Mouse (Mus musculus) heart, adult 11 months (tissue): ENCODE measurements around the gene Scd1.
A peak's percentile ranks its signal among the peaks of the same experiment; 100 is the strongest.

ENCODE experiments used
- DNase-seq: peaks from one replicate; pipeline ENCODE4 v3.0.0; 2022

Scd1 gene

GRCm38 (mm10) chr19:44407341-44408222 lies at the start of gene Scd1:
Gene Scd1, minus strand, starts transcription at chr19:44407879.
- peak; percentile 98 for DNase-seq

- DNase-seq, result no peak
These were observed 47.7 kb upstream of the Scd1 start for GRCm38 (mm10) chr19:44455356-44455755.

GRCm38 (mm10) chr19:44454862-44455261 lies 47.2 kb upstream of the Scd1 start:
- no peak for DNase-seq

DNA sequence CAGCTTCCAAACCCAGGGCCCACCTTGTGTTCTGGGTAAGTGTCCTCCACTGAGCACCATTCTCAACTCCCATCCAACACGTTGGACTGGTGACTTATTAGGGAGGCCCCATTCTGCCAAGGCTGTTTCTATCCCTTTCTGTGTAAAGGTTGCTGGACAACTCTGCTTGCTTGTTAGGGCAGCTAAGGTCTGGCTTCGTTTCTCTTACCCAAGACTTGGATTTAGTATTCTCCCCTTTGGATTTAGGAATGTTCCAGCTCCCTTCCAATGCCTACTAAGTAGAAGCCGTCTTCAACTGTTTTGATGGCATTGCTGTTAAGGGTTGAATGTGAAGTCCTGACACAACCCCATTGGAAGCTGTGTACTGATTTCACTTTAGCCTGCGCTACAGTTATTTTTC lies 40.2 kb upstream of the Scd1 start:
- no peak for DNase-seq

GRCm38 (mm10) chr19:44445755-44446154 lies 38.1 kb upstream of the Scd1 start:
- peak; percentile 93 for DNase-seq

DNA sequence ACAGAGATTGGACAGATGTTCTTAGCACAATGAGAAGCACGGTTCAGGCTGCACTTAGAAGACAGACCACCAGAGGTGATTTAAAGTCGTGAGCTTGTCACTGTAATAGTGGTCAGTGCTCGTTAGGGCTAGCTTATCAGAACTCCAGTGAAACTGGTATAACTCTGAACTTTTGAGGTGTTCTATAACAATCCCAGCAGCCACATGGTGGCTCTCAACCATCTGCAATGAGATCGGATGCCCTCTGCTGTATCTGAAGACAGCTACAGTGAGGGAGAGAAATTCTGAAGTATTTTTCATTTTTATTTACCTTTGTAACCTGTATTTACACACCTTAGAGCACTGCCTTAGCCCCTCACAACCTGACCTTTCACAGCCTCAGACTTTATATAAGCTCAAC lies 31.6 kb upstream of the Scd1 start:
- DNase-seq, result no peak

DNA sequence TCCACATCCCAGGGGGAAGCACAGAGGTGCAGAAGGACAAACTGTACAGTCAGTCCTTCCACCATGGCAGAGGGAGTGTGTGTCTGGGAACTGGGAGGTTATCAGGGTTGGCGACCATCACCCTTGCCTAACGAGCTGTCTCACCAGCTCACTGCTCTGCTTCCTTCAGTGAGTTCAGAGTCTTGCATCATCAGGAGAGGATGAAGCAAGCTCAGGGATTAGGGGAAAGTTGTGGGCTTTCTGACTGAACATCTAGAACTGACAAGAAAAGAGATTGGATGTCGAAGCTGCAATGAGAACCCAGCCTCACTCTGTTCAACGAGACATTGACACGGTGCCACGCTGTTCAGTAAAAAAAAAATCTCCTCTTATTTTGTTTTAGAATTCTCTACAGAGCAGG lies 30.3 kb upstream of the Scd1 start:
- DNase-seq, result peak; percentile 66

GRCm38 (mm10) chr19:44432084-44432483 lies 24.4 kb upstream of the Scd1 start:
- no peak for DNase-seq

DNA sequence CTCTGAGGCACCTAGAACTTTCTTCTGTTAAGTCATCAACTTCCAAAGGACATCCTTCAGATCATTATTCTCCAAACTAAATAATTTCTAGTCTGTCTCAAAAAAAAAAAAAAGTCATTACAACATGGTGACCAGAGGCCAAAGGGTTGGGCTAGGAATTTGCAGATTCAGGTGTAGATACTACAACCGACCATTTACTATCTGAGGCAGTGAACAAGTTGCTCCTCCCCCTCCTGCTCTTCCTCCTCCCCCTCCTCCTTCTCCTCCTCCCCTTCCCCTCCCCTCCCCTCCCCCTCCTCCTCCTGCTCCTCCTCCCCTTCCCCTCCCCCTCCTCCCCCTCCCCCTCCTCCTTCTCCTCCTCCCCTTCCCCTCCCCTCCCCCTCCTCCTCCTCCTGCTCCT lies 20.0 kb upstream of the Scd1 start:
- DNase-seq, result no peak

DNA sequence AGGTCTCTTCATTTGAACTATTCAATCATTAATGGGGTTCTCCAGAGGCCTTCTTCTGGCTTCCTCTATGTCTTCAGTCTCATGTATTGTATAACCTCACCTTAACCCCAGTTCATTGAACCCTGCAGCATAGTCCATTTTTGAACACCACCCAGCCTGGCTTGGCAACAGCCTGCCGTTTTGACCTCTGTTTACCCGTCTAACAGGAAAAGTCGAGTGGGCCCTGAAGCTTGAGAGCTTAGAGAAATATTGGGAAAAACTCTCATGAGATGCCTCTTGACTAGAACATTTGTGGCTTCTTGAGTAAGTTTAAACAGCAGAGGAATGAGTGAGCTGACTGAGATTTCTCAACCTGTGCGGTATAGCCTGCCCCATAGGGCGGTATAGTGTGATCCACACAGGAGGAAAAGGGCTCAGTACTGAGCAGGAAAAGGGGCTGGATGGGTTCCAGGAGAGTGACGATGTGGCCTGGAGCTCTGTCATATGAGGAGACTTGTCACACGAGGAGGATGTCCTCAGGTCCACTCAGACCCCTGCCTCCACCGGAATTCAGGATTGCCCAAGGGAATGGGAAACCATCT lies 14.5 kb upstream of the Scd1 start:
- peak; percentile 95 for DNase-seq

GRCm38 (mm10) chr19:44419530-44419929 lies 11.9 kb upstream of the Scd1 start:
- DNase-seq, result no peak

DNA sequence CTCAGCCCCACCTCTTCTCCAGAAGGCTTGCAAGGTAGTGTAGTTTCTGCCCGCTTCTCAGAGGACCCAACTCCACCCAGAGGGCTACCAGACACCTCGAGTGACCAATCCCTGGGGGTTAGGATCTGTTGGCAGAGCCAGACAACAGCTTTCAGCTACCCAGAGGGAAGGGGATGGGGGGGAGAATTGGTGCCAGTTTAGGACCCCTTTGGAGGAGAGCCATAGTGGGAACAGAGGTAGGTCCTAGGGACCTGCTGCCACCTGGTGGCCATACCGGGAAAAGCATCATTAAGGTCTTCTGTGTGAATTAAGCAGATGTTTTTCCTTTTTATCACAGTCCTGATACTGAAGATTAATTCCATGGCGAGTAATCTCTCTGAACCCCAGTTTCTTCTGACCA lies 11.3 kb upstream of the Scd1 start:
- DNase-seq, result peak; percentile 92

DNA sequence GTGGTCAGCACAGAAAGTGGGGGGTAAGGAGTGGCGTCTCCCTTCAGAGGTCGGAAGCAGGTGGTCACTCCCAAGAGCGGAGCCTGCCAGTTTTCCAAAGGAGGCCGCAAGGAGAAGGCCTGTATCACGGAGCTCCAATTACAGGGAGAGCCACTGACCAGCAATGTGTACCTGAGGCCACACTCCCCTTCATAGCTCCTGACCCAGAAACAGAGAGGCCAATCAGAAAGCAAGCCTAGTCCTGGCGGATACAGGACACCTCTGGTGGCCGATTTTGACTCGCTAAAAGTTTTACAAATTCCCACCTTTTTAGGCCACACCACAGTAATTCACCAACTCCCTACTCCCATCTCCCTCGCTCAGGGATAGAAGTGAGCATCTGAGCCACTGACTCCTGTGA lies 10.9 kb upstream of the Scd1 start:
- DNase-seq, result peak; percentile 84

DNA sequence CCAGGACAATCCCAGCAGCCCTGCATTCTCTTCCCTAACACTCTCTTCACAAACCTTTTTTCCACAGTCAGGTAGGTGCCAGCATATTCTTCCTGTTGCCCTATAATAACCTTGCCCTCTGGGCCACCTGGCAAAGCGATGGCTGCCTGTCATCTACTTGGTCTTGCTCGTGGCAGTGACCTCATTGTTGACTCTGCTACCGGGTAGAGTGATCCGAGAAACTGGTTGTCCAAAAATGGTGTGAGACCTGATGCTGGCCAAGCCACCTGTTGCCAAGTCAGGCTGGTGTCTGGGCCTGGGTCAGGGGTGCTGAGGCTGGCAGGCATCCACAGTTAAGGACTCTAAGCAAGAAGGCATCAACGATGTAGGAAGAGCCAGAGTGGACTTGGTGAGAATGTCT lies 10.4 kb upstream of the Scd1 start:
- no peak for DNase-seq

GRCm38 (mm10) chr19:44417448-44417847 lies 9.8 kb upstream of the Scd1 start:
- DNase-seq, result no peak

DNA sequence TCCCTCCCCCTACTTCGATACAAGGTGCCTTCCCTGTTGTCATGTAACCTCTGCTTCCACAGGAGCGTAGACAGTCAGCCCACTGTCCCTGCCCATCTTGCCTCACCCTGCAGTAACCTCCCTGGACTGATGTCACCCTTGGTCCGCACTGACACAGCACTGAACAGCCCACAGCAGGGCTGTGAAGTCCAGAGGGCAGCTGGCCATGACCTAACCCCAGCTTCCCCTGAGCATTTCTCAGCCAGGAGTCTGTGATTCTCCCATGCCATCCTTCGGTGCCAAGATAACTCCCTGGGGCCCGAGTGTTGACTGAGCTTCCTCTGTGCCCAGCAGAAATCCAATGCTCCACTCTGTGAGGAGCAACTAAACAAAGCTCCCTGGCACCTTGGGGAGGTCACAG lies 8.6 kb upstream of the Scd1 start:
- peak; percentile 92 for DNase-seq

DNA sequence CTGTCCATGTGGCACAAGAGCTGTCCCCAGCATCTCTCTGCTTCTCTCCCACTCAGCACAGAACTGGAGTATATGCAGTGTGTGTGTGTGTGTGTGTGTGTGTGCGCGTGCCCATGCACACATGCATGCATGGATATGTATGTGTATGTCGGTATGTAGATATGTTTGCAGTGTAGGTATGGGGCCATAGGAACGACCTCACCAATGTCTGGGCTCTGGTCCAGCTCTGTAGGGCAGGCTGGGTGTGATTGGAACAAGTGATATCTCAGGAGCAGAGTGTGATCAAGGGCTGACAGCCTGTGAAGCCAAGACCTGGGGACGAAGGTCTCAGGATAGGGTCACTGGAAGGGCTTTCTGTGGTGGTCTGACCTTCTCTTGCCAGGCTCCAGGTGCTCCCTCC lies 7.8 kb upstream of the Scd1 start:
- DNase-seq, result peak; percentile 76

- peak; percentile 69 for DNase-seq
These were observed 2.8 kb upstream of the Scd1 start for GRCm38 (mm10) chr19:44410269-44410992.

GRCm38 (mm10) chr19:44408595-44408994 lies 916 bp upstream of the Scd1 start:
- DNase-seq, result no peak

- peak; percentile 99 for DNase-seq
These were observed 505 bp upstream of the Scd1 start for GRCm38 (mm10) chr19:44408223-44408545.

- DNase-seq, result no peak
These were observed 4.1 kb downstream of the Scd1 start for GRCm38 (mm10) chr19:44403546-44403945.

- no peak for DNase-seq
These were observed 7.0 kb downstream of the Scd1 start for GRCm38 (mm10) chr19:44400484-44401197.

GRCm38 (mm10) chr19:44400076-44400475 lies 7.6 kb downstream of the Scd1 start:
- no peak for DNase-seq
